Mouse (Mus musculus) olfactory bulb, adult 2 months (tissue): Measurements from ENCODE around the gene Fbxl17. TPM values are rescaled to one million over a fixed set of nuclear protein-coding genes. Genes with fewer than 3 reads are reported as not detected.

Experiments used
- H3K27ac ChIP-seq: fragments of 200-500 bp; 2 replicates; pipeline ENCODE4 v1.5.1; 2012; ENCODE audit warnings: low read depth, low read length; ENCODE audit not compliant: insufficient read depth
- H3K4me1 ChIP-seq: fragments of 200-500 bp; 2 replicates; pipeline ENCODE4 v1.6.1; 2012; ENCODE audit warnings: low read length; ENCODE audit not compliant: control insufficient read depth, insufficient read depth
- H3K4me3 ChIP-seq: fragments of 200-500 bp; 2 replicates; pipeline ENCODE4 v1.5.1; 2012; ENCODE audit warnings: mild to moderate bottlenecking, low read depth, low read length, moderate library complexity; ENCODE audit not compliant: insufficient read depth
- CTCF ChIP-seq: fragments of 200-500 bp; IDR thresholded peaks from 2 replicates; pipeline ENCODE4 v1.5.1; 2012; ENCODE audit warnings: low read depth, mild to moderate bottlenecking, low read length, moderate library complexity; ENCODE audit not compliant: insufficient read depth
- POLR2A ChIP-seq: fragments of 200-500 bp; IDR thresholded peaks from 2 replicates; pipeline ENCODE4 v1.6.1; 2012; ENCODE audit warnings: mild to moderate bottlenecking, low read depth, low read length, moderate library complexity; ENCODE audit not compliant: insufficient read depth
- WGBS: fragments of 180-500 bp; shearing (Covaris S2); methylation state at CpG from one replicate; pipeline ENCODE4 v1.1.7; 2018; 5-methylcytosine and 5-hydroxymethylcytosine counted together
- polyA plus RNA-seq: library from polyadenylated mRNA; stranded (reverse); fragments of >200 nt; gene quantifications from 2 replicates; pipeline ENCODE4 v1.2.4, GENCODE M21; 2012; ENCODE audit warnings: low replicate concordance; ENCODE audit not compliant: missing spikeins, insufficient read depth, insufficient read length

Gene Fbxl17
- polyA plus RNA-seq, 1 experiment = not detected

DNA sequence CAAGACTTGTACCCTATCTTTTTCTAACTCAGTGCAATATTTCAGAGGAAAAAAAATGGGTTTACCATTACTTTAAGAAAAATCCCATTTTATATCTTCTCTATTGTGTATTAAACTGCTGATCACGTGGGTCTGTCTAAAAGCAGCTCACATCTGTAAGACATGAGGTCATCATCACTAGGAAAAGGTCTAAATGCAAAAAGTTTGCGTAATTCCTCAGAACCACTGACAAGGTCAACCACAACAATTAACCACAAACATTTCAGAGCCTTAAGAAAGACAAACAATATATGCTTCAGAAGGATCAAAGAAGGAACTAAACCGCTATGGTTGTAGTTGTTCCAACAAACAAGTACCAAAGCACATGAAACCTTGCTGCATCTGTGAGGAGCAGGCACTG, 143.6 kb downstream of the Fbxl17 start:
- TF ChIP-seq CTCF (no peak), POLR2A (no peak)
- H3K27ac ChIP-seq = no peak overlapping the region
- peaks cover 3% of the 10 kb centered on the region for H3K4me1 ChIP-seq
- 91% methylated on average over 3 of the region's 3 CpGs for WGBS
- H3K4me3 ChIP-seq = no peak overlapping the region

DNA sequence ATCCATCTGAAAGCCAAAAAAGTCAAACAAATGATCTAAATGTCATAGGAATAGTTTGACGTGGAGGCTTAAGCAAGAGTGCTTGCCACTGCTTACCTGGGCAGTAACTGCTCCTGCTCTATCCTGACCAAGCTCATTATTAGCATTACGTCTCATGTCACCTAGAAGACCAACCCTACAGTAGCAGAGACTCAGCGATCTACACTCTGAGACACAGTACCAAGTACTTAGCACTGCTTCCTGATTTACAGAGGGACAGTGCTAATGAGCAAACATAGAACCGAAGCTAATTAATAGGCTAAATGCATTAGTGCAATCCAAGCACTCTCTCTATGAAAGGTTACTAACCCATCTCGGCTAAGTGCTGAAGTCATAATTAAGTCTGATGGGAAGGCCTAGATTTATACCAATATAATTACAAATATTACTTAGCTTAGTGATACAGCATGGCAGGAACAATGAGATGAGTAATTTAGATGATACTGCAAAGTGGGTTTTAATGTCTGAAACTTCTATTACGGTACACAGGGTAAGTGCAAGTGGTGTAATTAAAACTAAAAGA, 147.1 kb downstream of the Fbxl17 start:
- 57% methylated on average over 6 of the region's 6 CpGs for WGBS
- TF ChIP-seq CTCF = no peak
- Histone ChIP-seq H3K4me1 (peaks cover 3% of the 10 kb centered on the region), H3K4me3 (no peak overlapping the region), H3K27ac (no peak overlapping the region)

DNA sequence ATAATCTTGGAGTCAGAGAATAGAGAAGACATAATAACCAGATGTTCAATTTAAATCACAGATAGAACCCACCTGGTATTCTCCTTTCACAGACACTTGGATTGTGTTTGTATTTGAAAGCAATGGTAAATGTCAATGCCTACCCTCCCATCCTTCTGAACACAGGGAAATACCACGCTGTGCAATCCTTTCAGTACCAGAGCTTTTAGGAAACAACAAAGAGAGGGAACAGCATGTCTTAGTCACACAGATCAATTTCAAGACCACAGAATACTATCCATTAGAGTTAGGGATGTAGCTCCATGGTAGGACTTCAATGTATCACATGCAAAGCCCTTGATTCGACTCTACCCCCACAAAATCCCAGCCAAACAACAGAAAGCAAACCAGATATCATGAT, 148.1 kb downstream of the Fbxl17 start:
- Histone ChIP-seq H3K27ac (no peak overlapping the region), H3K4me1 (peaks cover 3% of the 10 kb centered on the region), H3K4me3 (no peak overlapping the region)
- TF ChIP-seq POLR2A (no peak), CTCF (no peak)
- 70% methylated on average over 2 of the region's 2 CpGs for WGBS

DNA sequence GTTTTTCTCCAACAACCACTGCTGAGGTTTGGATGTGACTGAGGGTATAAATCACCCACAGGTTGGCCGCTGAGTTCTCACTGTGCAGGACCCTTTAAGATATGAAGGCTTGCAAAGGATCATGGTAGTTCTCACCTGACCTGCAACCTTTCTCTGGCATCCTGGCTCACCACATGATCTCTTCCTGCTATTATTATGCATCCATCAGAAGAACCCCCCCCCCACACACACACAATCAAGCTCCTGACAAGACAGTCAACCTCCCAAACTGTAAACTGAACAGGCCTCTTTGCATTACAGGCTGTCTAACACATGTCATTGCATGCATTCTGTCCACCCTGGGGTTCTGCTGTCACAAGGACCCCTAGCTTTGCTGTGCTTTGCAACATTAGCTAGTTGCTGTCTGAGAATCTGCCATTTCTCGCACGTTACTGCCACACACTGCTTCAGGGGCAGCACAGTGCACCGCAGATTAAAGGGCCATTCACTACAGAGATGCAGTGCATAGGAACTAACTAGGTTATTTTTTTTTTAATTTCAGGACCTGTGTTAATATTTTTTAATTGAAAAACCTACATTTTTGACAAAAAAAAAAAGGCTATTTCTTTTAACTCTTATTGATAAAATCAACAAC, 148.8 kb downstream of the Fbxl17 start:
- Histone ChIP-seq H3K27ac (no peak overlapping the region), H3K4me3 (no peak overlapping the region), H3K4me1 (peaks cover 3% of the 10 kb centered on the region)
- 93% methylated on average over 4 of the region's 4 CpGs for WGBS
- no peak for TF ChIP-seq POLR2A
- no peak for TF ChIP-seq CTCF

DNA sequence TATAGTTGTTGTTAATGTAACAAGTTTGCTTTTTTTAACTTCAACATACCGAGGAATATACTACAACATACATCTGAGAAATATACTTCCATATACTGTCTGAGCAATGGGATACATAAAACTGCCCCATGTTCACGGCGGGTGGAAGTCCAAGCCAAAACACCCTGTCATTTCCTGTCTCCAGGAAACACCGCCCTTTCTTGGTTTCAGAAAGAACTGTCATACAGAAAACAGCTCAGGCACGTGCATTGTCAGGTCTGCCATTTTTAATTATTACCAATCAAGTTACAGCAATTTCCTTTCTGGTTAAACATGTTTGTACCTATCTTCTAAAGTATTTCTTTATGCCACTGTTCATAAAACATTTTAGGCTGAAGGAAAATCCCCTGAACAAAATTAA, 155.7 kb downstream of the Fbxl17 start:
- Histone ChIP-seq H3K4me1 (no peaks in the 10 kb centered on the region), H3K4me3 (no peak overlapping the region), H3K27ac (no peak overlapping the region)
- WGBS = 90% methylated on average over 5 of the region's 5 CpGs
- no peak for TF ChIP-seq CTCF
- no peak for TF ChIP-seq POLR2A

DNA sequence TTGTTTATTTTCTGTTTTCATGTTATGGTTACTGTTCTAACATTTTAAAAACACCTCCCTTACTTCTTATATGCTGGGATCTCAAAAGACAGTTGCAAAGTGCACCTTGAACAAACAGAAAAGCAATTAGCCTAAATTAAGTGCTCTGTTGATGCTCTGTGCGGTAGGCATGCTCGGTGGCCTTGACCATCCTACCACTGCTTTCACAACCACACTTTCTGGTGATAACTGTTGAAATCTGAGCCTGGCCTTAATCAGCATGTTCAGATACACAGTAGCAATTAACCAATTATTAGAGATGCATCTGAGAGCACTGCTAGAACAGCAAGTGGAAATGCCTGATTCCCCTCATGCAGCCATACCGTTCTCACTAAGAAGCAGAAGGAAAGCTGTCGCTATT, 156.7 kb downstream of the Fbxl17 start:
- Histone ChIP-seq H3K4me1 (no peaks in the 10 kb centered on the region), H3K4me3 (no peak overlapping the region), H3K27ac (no peak overlapping the region)
- 49% methylated on average over 4 of the region's 4 CpGs for whole genome bisulfite sequencing
- TF ChIP-seq CTCF (no peak), POLR2A (no peak)

DNA sequence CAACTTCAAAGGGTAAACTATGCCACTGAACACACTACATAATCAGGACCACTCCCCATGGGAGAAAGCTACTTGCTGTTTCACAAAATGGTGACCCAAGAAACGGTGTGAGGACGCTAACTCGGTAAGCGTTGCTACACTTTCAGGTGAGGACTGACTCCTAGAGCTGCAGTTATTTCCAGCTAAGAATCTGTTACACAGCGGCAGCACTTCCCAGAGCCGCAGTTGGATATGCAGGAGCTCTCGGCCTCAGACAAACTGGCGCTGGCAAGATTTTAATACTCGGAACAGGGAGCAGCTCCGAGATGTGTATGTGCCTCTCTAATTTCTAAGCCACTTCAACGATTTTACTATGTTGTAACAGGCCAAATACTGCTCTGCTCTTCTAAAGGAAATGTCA, 157.4 kb downstream of the Fbxl17 start:
- H3K4me1 ChIP-seq = no peaks in the 10 kb centered on the region
- H3K4me3 ChIP-seq = no peak overlapping the region
- no peak overlapping the region for H3K27ac ChIP-seq
- TF ChIP-seq POLR2A (no peak), CTCF (no peak)
- WGBS = 90% methylated on average over 11 of the region's 11 CpGs

DNA sequence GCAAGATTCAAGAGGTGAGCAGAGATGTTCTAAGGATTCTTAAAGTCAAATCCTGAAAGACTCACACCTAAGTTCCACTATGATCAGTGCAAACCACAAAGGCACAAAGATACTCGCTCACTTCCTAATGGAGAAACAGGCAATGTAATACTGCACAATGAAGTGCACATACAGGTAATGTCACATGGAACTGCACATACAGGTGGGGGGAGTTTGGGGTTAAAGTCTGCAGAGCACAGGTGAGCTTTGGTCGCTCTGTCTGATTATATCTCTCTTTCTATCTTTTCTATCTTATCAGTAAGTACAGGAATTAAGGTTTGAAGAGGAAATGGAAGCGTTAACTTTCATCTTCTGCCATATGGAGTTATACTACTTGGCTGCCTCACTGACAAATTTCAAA, 158.6 kb downstream of the Fbxl17 start:
- Histone ChIP-seq H3K4me3 (no peak overlapping the region), H3K4me1 (no peaks in the 10 kb centered on the region), H3K27ac (no peak overlapping the region)
- TF ChIP-seq POLR2A = no peak
- 98% methylated on average over 3 of the region's 3 CpGs for WGBS

DNA sequence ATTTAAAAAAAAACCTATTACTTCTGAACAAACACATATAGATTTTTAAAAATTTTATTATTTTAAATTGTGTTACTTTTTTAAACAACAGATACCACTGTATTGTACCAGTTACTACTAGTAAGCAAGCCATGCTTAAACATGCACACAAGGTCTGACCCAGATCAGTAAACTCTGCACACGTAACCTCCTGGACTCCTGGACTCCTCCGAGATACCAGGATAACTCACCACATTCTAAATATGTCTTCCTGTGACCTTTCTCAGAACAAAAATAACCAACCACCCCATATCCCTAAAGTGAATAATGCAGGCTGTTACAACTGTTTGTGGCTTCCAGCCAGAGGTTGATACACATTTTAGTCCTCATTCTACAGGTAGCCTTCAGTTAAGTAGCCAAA, 170.9 kb downstream of the Fbxl17 start:
- Histone ChIP-seq H3K4me3 (no peak overlapping the region), H3K4me1 (no peaks in the 10 kb centered on the region), H3K27ac (no peak overlapping the region)
- TF ChIP-seq POLR2A (no peak), CTCF (no peak)
- 82% methylated on average over 2 of the region's 2 CpGs for WGBS

DNA sequence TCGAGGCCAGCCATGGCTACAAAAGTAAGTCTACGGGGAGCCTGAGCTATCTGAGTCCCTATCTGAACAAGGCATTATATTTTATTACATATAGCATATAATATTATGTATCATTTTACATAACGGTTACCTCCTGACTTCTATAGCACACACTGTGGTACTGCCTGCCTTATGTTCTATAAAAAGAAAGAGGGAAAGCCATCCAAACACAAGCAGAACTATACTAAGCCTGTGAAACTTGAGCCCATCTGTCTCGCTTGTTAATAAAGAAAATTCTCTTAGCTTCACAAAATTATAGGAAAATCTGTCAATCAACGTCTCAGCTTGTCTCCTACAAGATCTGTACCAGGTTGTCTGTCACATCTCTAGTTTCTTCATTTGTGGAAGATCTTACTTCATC, 173.6 kb downstream of the Fbxl17 start:
- WGBS = 93% methylated on average over 5 of the region's 5 CpGs
- peaks cover 2% of the 10 kb centered on the region; the same call in 1 of the 2 replicates for H3K4me1 ChIP-seq
- no peak overlapping the region for H3K4me3 ChIP-seq
- TF ChIP-seq CTCF (no peak), POLR2A (no peak)
- no peak overlapping the region for H3K27ac ChIP-seq
